Mouse (Mus musculus) limb, embryonic 14.5 days (tissue): ENCODE data around the gene Tor1a. TPM values are rescaled to one million over a fixed set of nuclear protein-coding genes. Genes with fewer than 3 reads are reported as not detected.

Experiments used
- ATAC-seq: fragments of 200-750 bp; cut with Nextera tagmentation; 2 replicates; pipeline ENCODE4 v1.8.0; 2017; ENCODE audit warnings: low read depth, moderate number of reproducible peaks, moderate TSS enrichment; ENCODE audit not compliant: low FRiP score
- DNase-seq: peaks from one replicate; pipeline ENCODE4 v3.0.0-alpha.2; 2015; ENCODE audit warnings: low spot score
- H3K27ac ChIP-seq: fragments of 300-500 bp; sonication (generic); replicated peaks from 2 replicates; pipeline ENCODE4 v1.5.1; 2014; ENCODE audit warnings: low read depth, mild to moderate bottlenecking, low read length, moderate library complexity, mixed read lengths
- H3K27me3 ChIP-seq: fragments of 300-500 bp; sonication (generic); 2 replicates; pipeline ENCODE4 v1.6.1; 2014; ENCODE audit warnings: low read length, mixed read lengths; ENCODE audit not compliant: control insufficient read depth, insufficient read depth
- H3K36me3 ChIP-seq: fragments of 300-500 bp; sonication (generic); 2 replicates; pipeline ENCODE4 v1.6.1; 2014; ENCODE audit warnings: mild to moderate bottlenecking, low read length, moderate library complexity, mixed read lengths; ENCODE audit not compliant: control insufficient read depth, insufficient read depth
- H3K4me1 ChIP-seq: fragments of 300-500 bp; sonication (generic); 2 replicates; pipeline ENCODE4 v1.6.1; 2014; ENCODE audit warnings: antibody characterized with exemption, low read length, mixed read lengths; ENCODE audit not compliant: control insufficient read depth, insufficient read depth
- H3K4me2 ChIP-seq: fragments of 300-500 bp; sonication (generic); replicated peaks from 2 replicates; pipeline ENCODE4 v1.6.1; 2014; ENCODE audit warnings: low read depth, mild to moderate bottlenecking, low read length, moderate library complexity; ENCODE audit not compliant: severe bottlenecking
- H3K4me3 ChIP-seq: fragments of 300-500 bp; sonication (generic); replicated peaks from 2 replicates; pipeline ENCODE4 v1.5.1; 2014; ENCODE audit warnings: low read length
- H3K9ac ChIP-seq: fragments of 300-500 bp; sonication (generic); 2 replicates; pipeline ENCODE4 v1.6.1; 2014; ENCODE audit warnings: mild to moderate bottlenecking, low read depth, low read length, moderate library complexity; ENCODE audit not compliant: severe bottlenecking
- H3K9me3 ChIP-seq: fragments of 300-500 bp; sonication (generic); 2 replicates; pipeline ENCODE4 v1.6.1; 2016; ENCODE audit warnings: low read length; ENCODE audit not compliant: control insufficient read depth
- POLR2A ChIP-seq: fragments of 200-500 bp; IDR thresholded peaks from 2 replicates; pipeline ENCODE4 v1.8.0; 2012; ENCODE audit warnings: inconsistent platforms, mild to moderate bottlenecking, moderate library complexity, borderline replicate concordance; ENCODE audit not compliant: insufficient read depth, insufficient read length; ENCODE audit errors: extremely low read depth
- WGBS: fragments of 180-500 bp; shearing (Covaris S2); extraction: QIAGEN DNeasy Blood & Tissue Kit; methylation state at CpG from one replicate; pipeline ENCODE4 v1.1.7; 2014; 5-methylcytosine and 5-hydroxymethylcytosine counted together
- polyA plus RNA-seq, 2 experiments: library from polyadenylated mRNA; depleted of rRNA in 1 of 2; stranded (reverse) in 1 of 2; unstranded in 1 of 2; fragments of >200 nt; fragmentation: Nextera tagmentation in 1 of 2; extraction: Ambion mirVana in 1 of 2; gene quantifications; 2 replicates each; pipeline versions ENCODE4 v1.2.1 to v1.2.3; 2012 to 2014

The Tor1a gene
- polyA plus RNA-seq (2012; rRNA removed) (66.6 and 67.1 TPM in 2 replicates), polyA plus RNA-seq (2014; fragmentation: Nextera tagmentation; extraction: Ambion mirVana) (70.6 and 75.5 TPM in 2 replicates)

DNA sequence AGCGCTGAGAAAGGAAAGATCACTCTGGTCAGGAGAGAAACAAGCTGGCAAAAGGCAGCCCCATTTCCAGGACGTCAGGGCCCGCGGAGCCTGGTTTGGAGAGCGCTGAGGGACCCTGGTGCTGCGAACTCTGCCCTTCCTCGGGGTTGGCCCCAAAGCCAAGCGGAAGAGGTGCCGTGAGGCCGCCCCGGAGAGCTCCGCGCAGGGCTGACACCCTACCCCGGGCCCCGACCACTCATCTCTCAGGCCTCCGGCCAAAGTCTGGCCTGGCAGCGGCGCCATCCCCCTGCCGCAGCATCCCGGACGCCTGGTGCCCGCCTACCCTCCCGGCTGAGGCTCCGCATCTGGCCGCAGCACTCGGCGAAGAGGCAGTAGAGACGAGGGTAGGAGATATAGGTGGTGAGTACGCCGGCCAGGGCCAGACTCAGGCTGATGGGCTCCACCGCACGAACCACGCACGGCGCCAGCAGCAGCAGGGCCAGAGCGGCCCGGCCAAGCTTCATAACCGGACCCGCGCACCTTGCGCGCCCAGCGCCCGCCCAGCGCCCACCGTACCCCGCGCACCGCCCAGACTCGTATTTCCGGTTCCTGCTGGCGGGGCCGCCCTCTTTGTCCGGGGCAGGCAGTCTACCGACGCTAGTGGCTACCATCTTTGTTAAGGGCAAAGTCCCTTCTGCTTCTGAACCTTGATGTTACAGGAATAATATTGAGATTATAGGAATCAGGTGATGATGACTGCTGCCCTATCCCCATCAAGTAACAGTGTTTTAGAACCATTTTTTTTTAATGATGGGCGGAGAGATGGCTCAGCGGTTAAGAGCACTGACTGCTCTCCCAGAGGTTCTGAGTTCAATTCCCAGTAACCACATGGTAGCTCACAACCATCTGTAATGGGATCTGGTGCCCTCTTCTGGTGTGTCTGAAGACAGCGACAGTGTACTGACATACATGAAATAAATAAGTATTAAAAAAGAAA lies at the start of gene Tor1a:
Tor1a (minus strand) TSS at position 582 of the 976 bp plus-strand sequence.
- Histone ChIP-seq H3K4me1 (peaks cover 10% of the 10 kb centered on the region), H3K9ac (peak within 1 kb of the TSS; percentile 86), H3K4me2 (peak within 1 kb of the TSS; percentile 94), H3K27ac (peak within 1 kb of the TSS; percentile 39), H3K4me3 (peak within 1 kb of the TSS; percentile 97), H3K27me3 (no peaks in the 10 kb centered on the region), H3K9me3 (no peaks in the 10 kb centered on the region), H3K36me3 (peaks cover 38% of the 10 kb centered on the region)
- WGBS = 3% methylated on average over 53 of the region's 59 CpGs
- DNase-seq = peak; percentile 94
- ATAC-seq = peak; percentile 92
- TF ChIP-seq POLR2A = peak; percentile 76; the same call in 1 of the 2 replicates

GRCm38 (mm10) chr2:31013371-31014120 lies 45.8 kb upstream of the Tor1a start:
- H3K4me2 ChIP-seq = no peak overlapping the region
- WGBS = 67% methylated on average over 14 of the region's 14 CpGs
- H3K36me3 ChIP-seq = peaks cover 39% of the 10 kb centered on the region
- no peak overlapping the region for H3K9ac ChIP-seq
- H3K27me3 ChIP-seq = no peaks in the 10 kb centered on the region
- H3K4me3 ChIP-seq = no peak overlapping the region
- ATAC-seq = no peak
- no peaks in the 10 kb centered on the region for H3K9me3 ChIP-seq
- H3K4me1 ChIP-seq = no peaks in the 10 kb centered on the region
- no peak overlapping the region for H3K27ac ChIP-seq
- no peak for DNase-seq
- TF ChIP-seq POLR2A = no peak

GRCm38 (mm10) chr2:31007208-31007607 lies 39.5 kb upstream of the Tor1a start:
- H3K4me1 ChIP-seq = no peaks in the 10 kb centered on the region
- WGBS = 82% methylated on average over 5 of the region's 5 CpGs
- no peak overlapping the region for H3K9ac ChIP-seq
- no peak overlapping the region for H3K4me3 ChIP-seq
- no peak for TF ChIP-seq POLR2A
- no peak for DNase-seq
- H3K4me2 ChIP-seq = no peak overlapping the region
- no peaks in the 10 kb centered on the region for H3K9me3 ChIP-seq
- H3K36me3 ChIP-seq = peaks cover 49% of the 10 kb centered on the region
- H3K27ac ChIP-seq = no peak overlapping the region
- no peak for ATAC-seq
- no peaks in the 10 kb centered on the region for H3K27me3 ChIP-seq

DNA sequence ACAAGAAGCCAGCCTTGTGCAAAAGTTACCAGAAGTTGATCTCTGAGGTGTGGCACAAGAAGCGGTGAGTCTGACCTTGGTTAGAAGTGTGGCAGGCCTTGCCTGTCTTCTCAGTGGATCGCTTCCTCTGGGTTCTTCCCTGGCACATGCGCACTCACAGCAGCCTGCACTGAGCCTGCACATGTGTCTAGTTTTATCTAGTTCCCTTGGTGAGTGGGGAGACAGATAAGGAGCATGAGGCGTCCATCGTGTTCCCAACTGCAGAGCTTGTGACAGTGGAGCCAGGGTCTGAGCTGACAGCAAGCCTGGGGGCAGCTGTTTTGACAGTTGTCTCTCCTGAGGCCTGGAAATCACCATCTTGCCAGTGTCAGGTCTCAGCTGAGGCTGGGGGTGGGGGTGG lies 38.7 kb upstream of the Tor1a start:
- peak; percentile 51; the same call in 1 of the 2 replicates for ATAC-seq

GRCm38 (mm10) chr2:31005453-31005852 lies 37.7 kb upstream of the Tor1a start:
- WGBS = 56% methylated on average over 2 of the region's 2 CpGs
- no peak for ATAC-seq
- TF ChIP-seq POLR2A = no peak

More for the DNA sequence above, 38.7 kb upstream of the Tor1a start:
- DNase-seq = no peak
- no peaks in the 10 kb centered on the region for H3K9me3 ChIP-seq
- 79% methylated on average over 5 of the region's 5 CpGs for WGBS
- H3K36me3 ChIP-seq = peaks cover 54% of the 10 kb centered on the region
- no peaks in the 10 kb centered on the region for H3K27me3 ChIP-seq
- no peak overlapping the region for H3K4me2 ChIP-seq
- no peak for TF ChIP-seq POLR2A
- H3K9ac ChIP-seq = no peak overlapping the region
- H3K4me1 ChIP-seq = no peaks in the 10 kb centered on the region
- H3K27ac ChIP-seq = no peak overlapping the region; the same call in 1 of the 2 replicates
- no peak overlapping the region for H3K4me3 ChIP-seq

More at GRCm38 (mm10) chr2:31005453-31005852, 37.7 kb upstream of the Tor1a start:
- Histone ChIP-seq H3K36me3 (peaks cover 50% of the 10 kb centered on the region), H3K4me3 (no peak overlapping the region), H3K27me3 (no peaks in the 10 kb centered on the region), H3K27ac (no peak overlapping the region), H3K9me3 (no peaks in the 10 kb centered on the region), H3K4me2 (no peak overlapping the region), H3K4me1 (no peaks in the 10 kb centered on the region), H3K9ac (no peak overlapping the region)
- no peak for DNase-seq
